Mouse (Mus musculus) layer of hippocampus, postnatal 25 days (tissue): Measurements from ENCODE around the gene Tbc1d1. TPM values are rescaled to one million over a fixed set of nuclear protein-coding genes. Genes with fewer than 3 reads are reported as not detected.

Experiments
- DNase-seq, 2 experiments: peaks; one replicate each; pipeline ENCODE4 v3.0.0; 2022; ENCODE audit warnings: mixed read lengths in 2 of 2, low spot score in 1 of 2; ENCODE audit errors: extremely low spot score in 1 of 2
- total RNA-seq, 2 experiments: library from RNA; stranded (reverse); gene quantifications; 2 replicates each; pipeline ENCODE4 v1.2.3; 2021

Gene Tbc1d1
- total RNA-seq, 2 experiments from 2014 or later = 26.9 to 32.4 TPM

DNA sequence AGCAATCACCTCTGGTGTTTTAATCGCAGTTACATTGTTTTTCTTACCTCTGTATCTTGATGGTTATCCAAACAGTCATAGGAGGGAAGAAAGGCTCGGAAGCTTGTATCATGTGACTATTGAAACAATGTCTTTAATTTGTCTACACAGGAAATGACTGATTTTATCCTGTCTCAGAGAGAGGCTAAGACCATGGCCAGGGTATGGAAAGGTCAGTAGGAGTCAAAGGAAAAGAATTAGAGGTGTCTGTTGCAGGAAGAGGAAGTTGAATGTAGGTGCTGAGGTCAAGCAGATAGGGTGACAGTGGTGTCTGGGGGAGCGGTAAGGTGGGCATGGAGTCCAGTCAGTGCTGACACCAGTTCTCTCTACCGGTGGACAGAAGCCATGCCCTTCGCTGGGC lies 45.0 kb downstream of the Tbc1d1 start:
- DNase-seq = no peak

DNA sequence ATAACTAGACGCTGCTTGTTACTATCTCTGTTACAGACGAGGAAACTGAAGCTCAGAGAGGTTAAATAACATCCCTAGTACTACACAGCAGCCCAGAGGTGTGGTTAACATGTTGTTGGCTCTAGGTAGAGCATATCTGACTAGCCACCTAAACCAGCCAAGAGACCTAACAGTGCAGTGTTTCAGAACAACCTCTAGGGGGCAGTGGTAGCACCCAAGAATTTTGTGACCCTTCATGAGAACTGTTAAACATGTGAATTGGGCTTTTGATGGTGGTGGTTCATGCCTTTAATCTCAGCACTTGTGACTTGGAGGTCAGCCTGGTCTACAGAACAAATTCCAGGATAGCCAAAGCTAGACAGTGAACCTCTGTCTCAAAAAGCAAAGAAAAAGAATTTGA lies 46.2 kb downstream of the Tbc1d1 start:
- DNase-seq = no peak

DNA sequence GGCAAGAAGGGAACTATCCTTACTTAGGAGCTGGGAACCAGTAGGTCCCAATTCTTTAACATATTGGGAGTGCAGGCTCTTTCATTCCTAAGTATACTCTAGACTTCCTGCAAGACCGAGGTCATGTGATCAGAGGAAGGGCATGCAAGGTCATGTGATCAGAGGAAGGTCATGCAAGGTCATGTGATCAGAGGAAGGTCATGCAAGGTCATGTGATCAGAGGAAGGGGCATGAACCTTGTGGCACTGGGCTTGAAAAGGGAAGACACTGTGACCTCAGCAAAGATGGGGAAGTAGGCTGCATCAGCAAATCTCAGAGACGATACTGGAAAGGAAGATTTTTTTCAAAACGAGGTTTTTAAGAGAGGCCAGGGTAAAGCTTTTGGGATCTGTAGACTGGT lies 49.5 kb downstream of the Tbc1d1 start:
- no peak for DNase-seq

DNA sequence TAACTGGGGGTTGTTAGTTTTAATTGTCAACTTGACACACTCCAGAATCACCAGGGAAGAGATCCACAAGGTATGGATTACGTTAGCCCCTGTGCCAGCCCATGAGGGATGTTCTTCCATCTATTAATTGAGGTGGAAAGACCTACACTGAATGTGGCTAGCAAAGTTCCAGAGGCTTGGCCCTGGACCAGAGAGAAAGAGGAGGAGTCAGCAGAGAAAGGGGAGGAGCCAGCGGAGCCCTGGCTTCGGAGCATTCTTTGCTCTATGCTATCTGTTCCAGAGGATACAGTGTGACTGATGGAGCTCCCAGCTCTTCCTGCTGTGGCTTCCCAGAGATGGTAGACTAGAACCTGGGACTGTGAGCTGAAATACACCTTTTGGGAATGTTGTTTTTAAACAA lies 50.3 kb downstream of the Tbc1d1 start:
- DNase-seq = no peak

DNA sequence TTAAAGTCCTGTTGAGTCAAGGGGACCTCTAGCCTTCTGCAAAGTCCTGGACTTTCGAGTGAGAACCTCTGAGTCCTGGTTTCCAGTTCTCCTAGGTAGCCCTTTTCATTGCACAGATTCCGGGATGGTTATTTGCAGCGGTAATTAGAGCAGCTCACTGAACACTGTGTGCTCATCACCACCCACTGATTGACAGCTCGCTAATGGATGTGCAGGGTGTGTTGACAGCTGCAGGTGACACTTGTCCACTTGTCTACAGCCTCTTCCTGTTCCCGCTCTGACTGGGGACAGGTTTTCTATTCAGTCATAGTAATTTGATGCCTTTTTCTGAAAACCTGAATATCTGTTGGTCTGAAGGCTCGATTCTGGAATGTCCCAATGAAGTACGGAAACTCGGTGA lies 50.8 kb downstream of the Tbc1d1 start:
- no peak for DNase-seq

DNA sequence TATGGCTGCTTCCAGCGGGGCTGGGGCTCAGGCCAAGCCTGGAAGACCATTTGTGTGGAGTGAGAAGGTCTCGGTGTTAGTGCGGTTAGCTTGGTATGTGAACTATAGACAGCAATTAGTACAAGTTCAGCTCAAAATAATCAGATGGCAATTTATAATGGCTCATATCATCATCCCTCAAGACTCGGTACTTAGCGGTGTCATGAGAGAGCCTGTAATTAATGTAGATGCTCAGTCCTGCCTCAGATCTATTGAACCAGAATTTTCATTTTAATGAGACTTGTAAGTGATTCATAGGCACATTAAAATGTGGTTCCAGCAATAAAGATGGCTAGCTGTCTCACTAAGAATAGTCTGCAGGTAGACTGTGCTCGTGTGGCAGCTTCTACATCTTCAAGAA lies 51.7 kb downstream of the Tbc1d1 start:
- DNase-seq = no peak

DNA sequence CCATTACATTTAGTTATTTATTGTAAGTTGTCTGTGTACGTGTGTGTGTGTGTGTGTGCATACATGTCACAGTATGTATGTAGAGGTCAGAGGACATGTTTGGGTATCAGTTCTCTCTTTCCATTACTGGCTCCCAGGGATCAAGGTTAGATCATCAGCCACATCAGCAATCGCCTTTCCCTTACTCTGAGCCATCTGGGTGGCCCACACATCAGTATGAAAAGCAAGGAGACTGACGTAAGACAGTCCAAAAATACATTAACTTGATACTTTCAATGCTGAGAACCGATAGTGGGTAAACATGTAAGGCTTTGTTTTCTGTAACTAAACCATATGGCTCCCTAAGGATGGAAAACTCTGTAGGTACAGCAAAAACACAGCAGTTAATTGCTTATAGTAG lies 54.7 kb downstream of the Tbc1d1 start:
- DNase-seq = no peak

DNA sequence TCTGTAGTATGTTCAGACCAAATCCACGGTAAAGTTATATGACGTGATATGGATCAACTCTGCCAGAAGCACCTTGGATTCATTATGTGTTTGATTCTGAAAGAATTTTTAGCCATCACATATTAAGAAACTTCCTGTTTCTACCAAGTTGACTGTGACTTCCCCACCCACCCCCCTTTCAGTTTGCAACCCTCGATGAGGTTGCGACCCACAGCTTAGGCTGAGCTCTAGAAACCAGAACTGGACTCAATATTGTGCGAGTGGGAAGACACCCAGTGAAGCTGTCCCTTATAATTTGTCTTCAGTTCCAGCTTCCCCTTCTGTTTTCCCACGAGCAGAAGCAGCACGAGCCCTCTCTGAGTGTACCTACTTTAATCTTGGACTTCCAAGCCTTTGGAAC lies 55.2 kb downstream of the Tbc1d1 start:
- no peak for DNase-seq

DNA sequence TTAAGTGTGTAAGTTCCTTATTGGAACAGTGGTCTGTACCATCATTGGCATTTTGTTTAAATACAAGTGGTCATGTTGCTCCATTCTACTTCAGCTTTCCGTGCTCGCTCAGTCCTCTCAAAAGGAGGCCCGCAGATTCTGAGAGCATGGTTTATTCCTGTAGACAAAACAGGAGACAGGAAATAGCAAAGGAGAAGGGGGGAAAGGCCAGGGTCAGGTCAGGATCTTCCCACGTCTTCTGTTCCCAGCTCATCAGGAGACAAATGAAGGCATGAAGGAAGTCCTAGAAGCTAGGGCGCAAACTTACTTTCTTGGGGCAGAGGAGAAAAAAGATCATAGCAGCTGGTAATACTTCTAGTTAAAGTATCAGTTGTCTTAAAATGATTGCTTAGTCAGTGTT lies 56.1 kb downstream of the Tbc1d1 start:
- DNase-seq = no peak

DNA sequence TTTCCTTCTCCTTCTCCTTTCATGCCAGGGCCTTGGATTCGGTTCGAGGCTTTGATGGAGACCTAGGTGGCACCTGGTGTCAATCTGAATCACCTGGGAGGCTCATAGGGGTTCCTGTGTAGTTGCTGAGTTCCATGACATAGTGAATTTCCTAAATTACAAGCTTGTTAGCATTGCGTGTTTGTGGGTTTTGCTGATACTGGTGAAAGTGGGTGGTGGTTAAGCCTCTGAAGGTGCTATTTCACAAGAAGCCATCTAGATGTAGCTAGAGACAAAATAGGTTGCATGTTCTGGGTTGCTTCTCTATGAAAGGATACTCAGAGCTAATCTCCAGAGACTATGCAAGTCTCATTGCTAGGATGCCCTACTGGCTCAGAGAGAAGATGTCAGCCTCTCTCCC lies 56.5 kb downstream of the Tbc1d1 start:
- DNase-seq = no peak

DNA sequence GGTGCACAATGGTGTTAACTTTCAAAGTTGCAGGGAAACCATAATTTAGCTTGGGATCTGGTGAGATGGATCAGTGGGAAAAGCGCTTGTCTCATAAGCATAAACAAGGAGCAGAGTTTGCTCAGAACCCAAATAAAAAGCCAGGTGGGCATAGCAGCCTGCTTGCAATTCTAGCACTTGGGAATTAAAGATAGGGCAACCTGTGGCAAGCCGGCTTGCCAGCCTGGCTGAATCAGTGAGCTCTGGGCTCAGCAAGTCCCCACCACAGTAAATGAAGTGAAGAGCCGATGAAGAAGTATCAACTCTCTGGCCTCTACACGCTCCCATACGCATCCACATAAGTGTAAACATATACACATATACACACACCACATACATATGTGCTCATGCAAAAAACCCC lies 59.7 kb downstream of the Tbc1d1 start:
- DNase-seq = no peak

DNA sequence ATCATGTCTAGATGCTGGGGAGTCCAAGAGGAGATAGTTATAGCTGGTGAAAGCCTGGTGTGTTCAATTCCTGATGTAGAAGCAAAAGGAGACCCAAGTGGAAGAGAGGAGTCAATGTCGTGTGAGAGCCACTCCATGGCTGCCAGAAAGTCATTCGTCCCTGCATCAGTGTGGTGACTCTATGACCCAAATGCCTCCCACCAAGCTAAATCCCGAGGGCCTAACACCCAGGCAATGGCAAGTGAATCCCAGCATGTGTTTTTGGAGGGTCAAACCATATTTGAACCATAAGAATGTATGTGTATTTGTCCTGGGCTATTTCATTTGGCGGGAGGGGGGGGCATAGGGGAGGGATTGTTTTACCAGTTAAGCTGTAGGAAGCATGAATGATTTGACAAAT lies 60.2 kb downstream of the Tbc1d1 start:
- DNase-seq = no peak

DNA sequence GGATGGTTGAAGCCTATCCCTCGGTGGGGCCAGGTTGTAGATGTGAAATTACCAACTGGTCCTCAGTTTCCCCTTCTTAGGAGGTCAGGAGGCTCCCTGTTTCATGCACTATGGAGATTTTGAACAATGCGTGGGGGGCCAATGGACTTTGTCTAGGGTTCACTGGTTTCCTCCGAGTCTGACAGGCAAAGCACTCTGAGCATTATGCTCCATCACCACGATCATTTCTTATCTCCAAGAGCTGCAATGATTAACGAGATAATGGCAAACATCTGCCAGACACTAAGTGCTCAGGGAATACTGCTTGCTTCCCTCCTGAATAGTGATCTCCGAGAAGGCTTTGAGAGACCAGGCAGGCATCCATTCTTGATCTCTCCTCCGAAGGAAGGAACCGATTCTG lies 61.2 kb downstream of the Tbc1d1 start:
- no peak for DNase-seq

DNA sequence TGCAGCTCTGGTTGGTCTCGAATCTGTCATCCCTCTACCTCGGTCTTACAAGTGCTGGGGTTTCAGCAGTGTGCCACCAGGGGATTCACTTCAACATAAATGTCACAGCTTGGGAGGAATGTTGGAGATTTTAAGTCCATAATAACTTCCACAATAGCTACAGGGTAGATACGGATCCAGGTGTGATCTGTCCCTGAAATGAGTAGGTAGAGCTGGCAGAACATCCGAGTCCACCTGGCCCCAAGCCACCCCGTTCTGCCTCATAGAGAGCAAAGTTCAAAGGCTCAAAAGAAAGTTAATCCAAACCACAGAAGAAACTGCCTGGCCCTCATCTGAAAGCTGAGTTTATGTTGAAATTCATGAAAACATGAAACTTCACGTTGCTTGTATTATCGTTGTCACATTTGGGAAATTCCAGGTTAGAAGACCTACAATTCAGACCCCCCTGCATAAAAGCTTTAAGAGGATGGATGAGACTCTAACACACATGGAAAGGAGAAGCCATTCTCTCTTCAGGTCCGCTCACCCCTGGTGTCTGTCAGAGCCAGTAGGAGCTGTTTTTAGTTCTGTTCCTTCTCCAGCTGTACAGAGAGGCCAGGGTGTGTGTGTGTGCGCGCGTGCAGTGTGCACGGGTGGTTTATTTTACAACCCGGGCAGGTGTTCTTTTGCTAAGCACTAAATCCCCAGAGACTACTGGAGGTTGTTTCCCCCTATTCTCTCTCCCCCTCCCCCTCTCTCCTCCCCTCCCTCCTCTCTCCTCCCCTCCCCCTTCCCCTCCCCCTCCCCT lies 61.9 kb downstream of the Tbc1d1 start:
- no peak for DNase-seq

DNA sequence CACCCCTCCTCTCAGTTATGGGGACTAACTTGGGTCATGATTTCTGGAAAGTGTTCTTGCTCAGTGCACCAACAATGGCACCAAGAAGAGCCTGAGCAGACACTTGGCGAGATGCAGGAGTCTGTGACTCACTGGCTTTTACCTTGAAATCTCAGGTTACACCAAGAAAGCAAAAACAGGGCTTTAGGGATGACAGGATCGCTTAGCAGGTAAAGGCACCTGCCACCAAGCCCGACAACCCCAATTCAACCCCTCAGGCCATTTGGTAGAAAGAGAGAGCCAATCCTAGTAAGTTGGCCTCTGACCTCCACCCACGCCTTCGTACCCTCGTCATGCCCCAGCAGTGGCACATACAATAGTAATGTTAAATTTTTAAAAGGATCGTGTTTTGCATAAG lies 62.5 kb downstream of the Tbc1d1 start:
- DNase-seq = no peak

DNA sequence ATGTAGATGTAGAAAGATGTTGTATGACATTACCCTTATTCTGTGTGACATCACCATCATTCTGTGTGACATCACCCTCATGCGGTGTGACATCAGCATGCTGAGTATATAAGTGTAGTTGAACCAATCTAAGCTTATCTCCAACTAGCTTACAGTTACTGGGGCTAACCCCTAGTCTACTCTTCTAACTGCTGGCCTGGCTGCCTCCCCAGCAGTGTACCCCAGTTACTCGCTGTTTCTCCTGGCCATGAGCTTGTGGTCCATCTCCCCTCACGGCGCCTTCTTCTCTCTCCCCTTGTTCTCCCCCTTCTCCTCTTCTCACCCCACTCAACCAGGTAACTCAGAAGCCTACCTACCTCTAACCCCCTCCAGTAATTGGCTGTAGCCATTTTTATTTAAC lies 64.7 kb downstream of the Tbc1d1 start:
- no peak for DNase-seq

DNA sequence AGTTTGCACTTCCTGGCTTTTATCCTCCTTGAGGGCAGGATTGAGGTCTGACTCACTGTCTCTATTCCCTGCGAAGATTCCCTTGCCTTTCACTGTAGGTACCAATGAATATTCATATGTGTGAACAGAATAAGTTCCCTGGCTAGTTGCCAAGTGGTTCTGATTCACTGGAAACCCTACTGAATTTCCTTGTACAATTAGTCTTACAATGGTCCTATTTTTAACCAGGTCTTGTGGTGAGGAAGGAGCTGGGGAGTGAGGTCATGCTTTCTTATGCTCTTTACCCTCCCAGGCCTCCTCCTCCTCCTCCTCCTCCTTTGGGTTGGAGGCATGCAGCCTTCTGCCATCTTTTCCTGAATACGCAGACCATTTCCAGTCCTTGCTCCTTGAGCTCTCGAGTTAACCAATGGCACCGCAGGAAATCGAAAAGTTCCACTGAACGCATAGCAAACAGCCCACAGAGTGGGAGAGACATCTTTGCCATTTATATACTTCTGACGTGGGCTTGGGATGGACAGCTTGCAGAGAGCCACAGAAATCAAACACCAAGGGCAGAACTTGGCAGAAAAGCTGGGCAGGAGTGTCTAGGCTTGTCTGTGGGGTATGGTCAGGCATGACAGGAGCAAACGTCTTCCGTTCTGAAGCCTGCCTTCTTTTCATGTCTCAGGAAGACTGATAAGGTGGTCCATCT lies 68.8 kb downstream of the Tbc1d1 start:
- no peak for DNase-seq

DNA sequence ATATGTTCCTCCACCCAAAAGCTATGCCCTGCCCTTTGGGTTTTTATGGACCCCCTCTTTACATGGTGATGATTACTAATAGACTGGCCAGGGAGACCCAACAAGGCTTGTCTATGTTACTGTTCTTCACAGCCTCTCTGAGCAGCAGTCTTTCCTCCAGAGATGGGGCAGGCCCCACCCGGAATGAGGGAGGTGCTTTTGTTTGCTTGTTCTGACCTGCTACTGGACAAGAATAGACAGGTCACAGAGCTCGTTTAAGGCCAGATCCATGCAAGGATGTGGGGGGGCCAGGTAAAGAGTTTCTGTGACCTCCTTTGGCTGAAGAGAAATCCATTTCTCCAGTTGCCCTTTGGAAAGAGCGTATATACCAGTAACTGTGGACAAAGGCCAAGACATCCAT lies 72.1 kb downstream of the Tbc1d1 start:
- no peak for DNase-seq

DNA sequence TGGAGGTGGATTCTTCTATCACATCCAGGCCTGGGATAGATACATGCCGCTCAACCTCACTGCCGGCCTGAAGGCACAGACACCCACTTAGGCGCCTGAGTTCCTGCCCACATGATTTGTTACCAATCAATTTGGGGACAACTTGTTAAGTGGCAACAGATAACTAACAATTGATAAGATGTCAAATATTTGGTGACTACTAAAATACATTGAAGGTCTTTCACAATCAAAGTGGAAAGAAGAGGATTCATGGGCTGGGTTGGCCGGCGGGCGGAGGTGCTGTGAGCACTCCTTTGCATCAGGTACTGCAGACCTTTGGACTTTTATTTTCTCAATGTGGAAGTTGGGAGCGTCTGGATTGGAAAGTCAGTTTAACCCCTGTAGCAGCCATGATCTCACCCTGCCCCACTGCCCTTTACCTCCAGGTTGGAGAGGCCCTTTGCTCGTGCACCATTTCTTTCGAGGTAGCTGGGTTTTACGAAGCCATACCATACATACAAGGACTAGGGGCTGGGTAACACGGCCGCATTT lies 73.3 kb downstream of the Tbc1d1 start:
- DNase-seq = no peak

DNA sequence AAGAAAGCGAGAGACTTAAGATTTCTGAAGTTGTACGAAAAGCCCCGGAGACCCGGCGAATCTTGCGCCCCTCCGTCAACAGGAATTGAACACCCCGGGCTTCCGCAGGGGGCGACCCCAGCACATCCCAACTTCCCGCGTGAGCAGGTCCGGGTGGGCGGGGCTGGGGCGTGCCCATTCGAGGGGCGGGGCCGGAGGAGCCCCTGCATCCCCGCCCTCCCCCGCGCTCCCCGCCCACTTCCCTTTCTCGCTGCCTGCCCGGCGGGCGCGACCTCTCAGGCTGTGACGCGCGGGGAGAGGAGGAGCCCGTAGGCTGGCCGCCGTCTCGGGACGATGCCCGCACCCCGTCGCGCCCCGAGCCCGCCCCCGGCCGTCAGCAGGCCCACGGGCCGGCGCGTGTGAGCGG lies 74.0 kb downstream of the Tbc1d1 start:
- DNase-seq = peak; percentile 48 to 56

DNA sequence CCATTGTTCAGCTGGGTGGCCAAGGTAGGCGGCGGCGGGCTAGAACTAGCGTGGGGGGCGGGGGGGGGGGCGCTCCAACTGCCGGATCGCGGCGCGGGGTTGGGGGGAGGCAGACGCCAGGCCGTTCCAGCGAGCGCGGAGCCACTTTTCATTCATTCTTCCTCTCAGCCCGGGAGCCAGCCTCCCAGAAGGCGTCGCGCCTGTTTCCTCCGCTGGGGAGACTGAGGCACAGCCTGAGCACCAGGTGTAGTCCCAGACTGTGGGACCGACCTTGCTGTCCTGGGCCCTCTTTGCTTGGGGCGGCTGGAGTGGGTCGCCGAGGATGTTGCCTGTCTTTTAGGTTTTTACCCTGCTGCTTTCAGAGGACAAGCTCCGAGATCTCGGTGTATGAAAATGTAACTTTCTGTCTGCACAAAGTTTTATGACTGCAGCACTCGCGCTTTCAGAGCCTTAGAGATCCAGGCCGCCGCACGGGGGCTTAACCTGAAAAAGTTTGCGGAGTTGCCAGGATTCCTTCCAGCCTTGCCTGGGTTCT lies 74.5 kb downstream of the Tbc1d1 start:
- peak in 1 of 2 experiments; percentile 22 for DNase-seq

DNA sequence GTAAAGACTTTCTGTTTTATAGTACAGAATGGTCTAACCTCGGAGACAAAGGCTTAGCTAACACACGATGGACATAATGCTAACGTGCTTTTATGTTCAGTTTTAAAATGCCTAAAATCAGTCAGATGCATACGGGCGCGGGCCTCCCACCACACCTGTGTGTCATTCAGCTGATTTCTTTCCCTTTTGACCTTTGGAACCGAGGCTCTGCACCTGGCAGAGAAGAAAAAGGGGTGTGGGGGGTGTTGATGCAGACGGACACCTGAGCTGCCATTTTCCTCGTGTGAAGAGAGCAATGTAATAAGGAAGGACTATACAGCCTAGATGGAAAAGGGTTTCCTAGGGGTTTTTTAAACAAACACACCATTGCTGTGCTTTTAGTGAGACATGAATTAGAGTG lies 76.8 kb downstream of the Tbc1d1 start:
- DNase-seq = no peak
